Mouse (Mus musculus) retina, postnatal 1 day (tissue): Measurements from ENCODE around the gene Cep131.

Experiments
- DNase-seq: peaks from one replicate; pipeline ENCODE4 v3.0.0-alpha.2; 2012

The Cep131 gene

DNA sequence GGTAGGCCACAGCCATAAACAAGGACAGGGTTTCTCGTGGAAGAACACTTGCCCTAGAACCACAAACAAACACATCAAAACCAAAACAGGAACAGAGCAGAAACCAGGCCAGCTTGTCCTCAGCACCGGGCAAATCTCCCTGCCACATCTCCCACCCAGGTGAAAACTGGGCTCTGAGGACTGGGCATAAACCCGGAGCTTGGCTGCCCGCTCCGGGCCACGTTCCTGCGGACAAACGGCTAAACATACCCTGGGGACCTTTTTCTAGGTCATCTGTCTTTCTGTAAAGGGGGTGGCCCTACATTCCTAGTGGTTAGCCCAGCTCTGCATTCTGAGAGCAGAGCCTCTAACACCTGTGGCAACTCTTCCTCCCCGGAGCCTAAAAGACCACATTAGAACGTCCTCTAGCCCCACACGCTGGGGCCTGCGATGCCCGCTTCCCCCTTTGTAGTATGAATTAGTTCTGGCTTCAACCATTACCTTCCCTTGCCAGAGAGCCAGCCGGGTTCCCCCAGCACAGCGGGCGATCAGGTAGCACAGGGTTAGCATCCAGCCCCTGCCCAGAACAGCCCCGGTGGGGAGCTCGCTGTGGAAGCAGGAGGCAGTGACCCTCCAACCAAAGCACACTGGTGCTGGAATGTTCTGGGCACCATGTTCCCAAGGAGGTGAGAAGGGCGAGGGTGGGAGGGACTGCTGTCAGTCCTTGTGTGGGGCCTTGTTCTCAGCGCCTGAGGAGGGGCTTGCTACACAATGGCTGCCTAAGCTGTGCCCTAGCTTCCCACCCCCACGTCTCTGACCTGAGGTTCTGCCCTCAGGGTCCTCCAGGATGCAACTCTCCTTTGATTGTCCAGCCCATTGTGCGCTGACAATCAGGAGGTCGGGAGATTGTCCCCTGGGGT is 66.8 kb downstream of the Cep131 start:
- DNase-seq = peak; percentile 66

DNA sequence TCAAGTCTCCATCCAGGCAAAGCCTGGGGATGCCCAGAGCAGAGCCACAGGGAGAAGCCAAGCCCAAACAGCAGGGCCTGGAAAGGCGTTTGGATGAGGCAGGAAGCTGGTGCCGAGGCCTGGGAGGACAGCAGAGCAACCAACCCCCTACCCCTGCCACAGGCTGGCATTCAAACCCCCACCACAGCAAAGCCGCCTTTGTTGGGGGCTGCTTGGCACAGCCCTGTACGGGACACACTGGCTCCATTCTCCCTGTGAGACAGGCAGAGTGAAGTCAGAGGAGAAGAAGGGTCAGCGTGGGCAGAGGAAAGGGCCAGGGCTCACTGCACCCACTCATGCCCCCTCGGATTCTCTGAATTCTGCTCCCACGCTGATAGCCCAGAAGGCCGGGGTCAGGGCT is 69.6 kb downstream of the Cep131 start:
- no peak for DNase-seq

DNA sequence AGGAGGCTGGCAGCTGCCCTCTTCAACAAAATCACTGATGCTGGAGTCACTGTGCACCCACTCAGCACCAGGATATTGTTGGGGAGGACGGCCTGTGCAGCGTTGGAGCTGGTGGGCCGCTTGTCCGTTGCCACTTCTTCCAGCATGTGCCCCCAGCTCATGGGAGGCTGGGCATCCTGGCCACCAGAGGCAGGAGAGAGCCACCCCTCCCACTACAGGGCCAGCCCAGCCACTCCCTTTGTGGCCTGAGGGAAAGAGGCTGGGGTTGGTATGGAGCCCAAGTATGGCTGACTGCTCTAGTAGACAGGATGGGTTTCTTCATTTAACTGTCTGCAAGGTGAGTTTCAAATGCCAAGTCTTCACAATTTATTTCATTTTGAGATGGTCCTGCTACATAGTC is 71.9 kb downstream of the Cep131 start:
- DNase-seq = no peak
